Mouse (Mus musculus) ES-E14 (cell line): ENCODE data around the gene Unc5b.

Experiments
- HCFC1 ChIP-seq: IDR thresholded peaks from 2 replicates; pipeline ENCODE4 v1.6.1; 2012; ENCODE audit warnings: low read length, inconsistent platforms, borderline replicate concordance; ENCODE audit not compliant: insufficient read depth
- MAFK ChIP-seq: IDR thresholded peaks from 2 replicates; pipeline ENCODE4 v1.6.1; 2014; ENCODE audit warnings: mild to moderate bottlenecking, low read depth, low read length, inconsistent platforms; ENCODE audit not compliant: insufficient read depth
- ZC3H11A ChIP-seq: IDR thresholded peaks from 2 replicates; pipeline ENCODE4 v1.6.1; 2012; ENCODE audit warnings: low read depth, mild to moderate bottlenecking, inconsistent platforms, low read length, borderline replicate concordance

DNA sequence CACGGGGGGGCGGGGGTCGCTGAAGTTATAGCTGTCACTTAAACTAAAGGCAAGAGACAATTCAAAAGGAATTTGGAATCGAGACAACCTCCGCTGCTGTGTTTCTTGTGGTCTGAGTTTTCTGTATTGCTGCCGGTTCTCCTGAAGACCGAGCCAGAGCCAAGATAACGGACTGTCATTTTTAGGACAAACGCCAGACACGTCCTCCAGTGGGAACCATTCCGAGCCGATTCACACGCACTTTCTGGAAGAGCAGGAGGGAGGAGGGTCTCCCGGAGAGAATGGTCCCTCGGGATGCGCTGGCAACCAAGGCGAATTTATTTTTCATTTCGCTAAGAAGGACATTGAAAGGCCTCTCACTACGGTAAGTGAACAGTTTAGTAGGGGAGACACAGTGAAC, 7.4 kb upstream of the Unc5b start:
- TF ChIP-seq ZC3H11A (no peak), HCFC1 (no peak), MAFK (no peak)
